Mouse (Mus musculus) cerebellum, postnatal 14 days (tissue): ENCODE results near the gene Zfp566.
"Not testable (repeated sequence)": the region's sequence is repeated elsewhere in the genome, so short reads cannot be mapped to it uniquely, and the experiment has no call there.

ENCODE experiments used
- DNase-seq, 2 experiments: peaks; one replicate each; pipeline ENCODE4 v3.0.0; 2021; ENCODE audit warnings: mixed read lengths in 2 of 2

The Zfp566 gene

GRCm38 (mm10) chr7:30090092-30090969 lies at the start of gene Zfp566, which contains the start of gene Gm26920:
Gene Zfp566 (minus strand): TSS chr7:30090527.
Gene Gm26920 (minus strand): TSS chr7:30090410.
- DNase-seq: peak; percentile 98

GRCm38 (mm10) chr7:30136826-30137225 lies 46.5 kb upstream of the Zfp566 start:
- DNase-seq: no peak

- no peak for DNase-seq
Observed at GRCm38 (mm10) chr7:30132396-30132795, 42.1 kb upstream of the Zfp566 start.

- DNase-seq: no peak
Observed at GRCm38 (mm10) chr7:30129900-30130299, 39.6 kb upstream of the Zfp566 start.

- DNase-seq: no peak
Observed at GRCm38 (mm10) chr7:30122188-30122530, 31.8 kb upstream of the Zfp566 start.

GRCm38 (mm10) chr7:30121308-30122187 lies 31.2 kb upstream of the Zfp566 start, which contains the start of gene Zfp382:
Gene Zfp382 (plus strand): TSS chr7:30121942.
- peak; percentile 93 to 94 for DNase-seq

GRCm38 (mm10) chr7:30117935-30118334 lies 27.6 kb upstream of the Zfp566 start:
- DNase-seq: not testable (repeated sequence)

GRCm38 (mm10) chr7:30116076-30116475 lies 25.7 kb upstream of the Zfp566 start:
- DNase-seq: no peak

GRCm38 (mm10) chr7:30099297-30099696 lies 9.0 kb upstream of the Zfp566 start:
- peak; percentile 33 to 43 for DNase-seq

GRCm38 (mm10) chr7:30095551-30096125 lies 5.3 kb upstream of the Zfp566 start:
- no peak for DNase-seq

GRCm38 (mm10) chr7:30094646-30095429 lies 4.5 kb upstream of the Zfp566 start, which contains the start of gene Zfp260:
Gene Zfp260 (plus strand): TSS chr7:30094777.
- DNase-seq: peak; percentile 92 to 94

GRCm38 (mm10) chr7:30093918-30094415 lies 3.6 kb upstream of the Zfp566 start:
- no peak for DNase-seq

- DNase-seq: no peak
Observed at GRCm38 (mm10) chr7:30092666-30093065, 2.3 kb upstream of the Zfp566 start.

GRCm38 (mm10) chr7:30090970-30091585 lies 751 bp upstream of the Zfp566 start:
- peak; percentile 26 for DNase-seq

- no peak for DNase-seq
Observed at GRCm38 (mm10) chr7:30089405-30089804, 922 bp downstream of the Zfp566 start.

GRCm38 (mm10) chr7:30086524-30086923 lies 3.8 kb downstream of the Zfp566 start:
- no peak for DNase-seq

- DNase-seq: peak; percentile 86 to 90
Observed at GRCm38 (mm10) chr7:30072146-30073028, 17.9 kb downstream of the Zfp566 start, which contains the start of gene Zfp82. Gene Zfp82 (minus strand): TSS chr7:30072900.

GRCm38 (mm10) chr7:30064622-30065021 lies 25.7 kb downstream of the Zfp566 start:
- DNase-seq: no peak

- peak; percentile 19 to 54 for DNase-seq
Observed at GRCm38 (mm10) chr7:30062478-30062877, 27.8 kb downstream of the Zfp566 start.

GRCm38 (mm10) chr7:30060341-30060740 lies 30.0 kb downstream of the Zfp566 start:
- DNase-seq: no peak
